9 mouse cellular contexts compared by ENCODE assay signal in the genomic region with DNA sequence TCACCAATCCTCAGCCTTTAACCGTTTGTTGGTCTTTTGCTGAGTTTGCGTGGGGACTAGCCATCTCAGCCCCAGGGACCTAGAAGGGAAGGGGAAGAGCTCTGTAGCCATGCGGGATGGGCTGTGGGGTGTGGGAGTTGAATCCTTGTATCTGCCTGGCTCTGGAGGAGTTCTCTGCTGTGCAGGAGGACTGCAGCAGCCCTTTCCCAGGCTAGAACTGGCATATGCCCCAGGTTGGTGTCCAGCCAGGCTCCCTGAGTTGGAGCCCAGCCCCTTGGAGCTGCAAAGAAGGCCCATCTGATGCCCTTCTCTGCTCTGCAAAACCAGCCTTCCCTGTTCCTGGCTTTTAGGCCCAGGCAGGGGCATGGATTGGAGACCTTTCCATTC. TPM values are rescaled to one million over a fixed set of nuclear protein-coding genes. Genes with fewer than 3 reads are reported as not detected.
DNase-seq lines count a peak whose midpoint lies in the region; ATAC-seq and TF ChIP-seq lines count a peak whose summit lies in the region.
"Had no signal": no experiment of that assay in that cellular context is flagged by ENCODE, and none has a peak within 500 bp of the region (broad histone marks: within the 10 kb centered on the region; RNA-seq: fewer than 3 reads in every experiment).

No protein-coding gene starts in this region.

- no peak for DNase-seq in forebrain, embryonic 11.5 days (ENCODE audit: low spot score)
- no peak for DNase-seq in forebrain, embryonic 10.5 days (ENCODE audit: extremely low spot score, low spot score)
- peak; percentile 15 for DNase-seq in 3T3-L1 (ENCODE audit: low read depth, low spot score)
- no peak for DNase-seq in embryonic facial prominence, embryonic 14.5 days (ENCODE audit: low spot score)
- DNase-seq in hindbrain, postnatal 0 days (ENCODE audit: low spot score): peak; percentile 43
- DNase-seq in urinary bladder, postnatal 25 days (ENCODE audit: low spot score): no peak
- no peak for DNase-seq in adrenal gland, adult 18-20 months (ENCODE audit: low spot score in 2 of 2)
- DNase-seq in embryo, embryonic 9.5 days (ENCODE audit: extremely low spot score): no peak

- no peak for ATAC-seq in forebrain, embryonic 11.5 days (replicated peaks; ENCODE audit: low FRiP score)
- ATAC-seq in embryonic facial prominence, embryonic 14.5 days (ENCODE audit: low read depth): no peak
- ATAC-seq in hindbrain, postnatal 0 days: no peak

- H3K36me3 ChIP-seq in forebrain, embryonic 11.5 days (ENCODE audit: control insufficient read depth, insufficient read depth, low read length): no peaks in the 10 kb centered on the region
- no peaks in the 10 kb centered on the region for H3K36me3 ChIP-seq in forebrain, embryonic 10.5 days (replicated peaks)
- H3K36me3 ChIP-seq in embryonic facial prominence, embryonic 14.5 days (ENCODE audit: control insufficient read depth, insufficient read depth, low read length): no peaks in the 10 kb centered on the region
- H3K36me3 ChIP-seq in hindbrain, postnatal 0 days (ENCODE audit: insufficient read depth, low read length): no peaks in the 10 kb centered on the region

- WGBS in forebrain, embryonic 11.5 days: 28% methylated on average over 3 of the region's 3 CpGs
- WGBS in forebrain, embryonic 10.5 days: 34% methylated on average over 3 of the region's 3 CpGs
- 45% methylated on average over 3 of the region's 3 CpGs for WGBS in embryonic facial prominence, embryonic 14.5 days
- WGBS in hindbrain, postnatal 0 days: 37% methylated on average over 3 of the region's 3 CpGs

- H3K9ac ChIP-seq in forebrain, embryonic 11.5 days (ENCODE audit: low read length): no peak overlapping the region
- no peak overlapping the region for H3K9ac ChIP-seq in embryonic facial prominence, embryonic 14.5 days (ENCODE audit: low read depth, low read length)
- no peak overlapping the region for H3K9ac ChIP-seq in hindbrain, postnatal 0 days (replicated peaks; ENCODE audit: low read length)

- H3K4me2 ChIP-seq in forebrain, embryonic 11.5 days (ENCODE audit: low read depth, low read length, severe bottlenecking): peak overlapping the region; percentile 61; the same call in 1 of the 2 replicates
- peak overlapping the region; percentile 72; the same call in 1 of the 2 replicates for H3K4me2 ChIP-seq in embryonic facial prominence, embryonic 14.5 days (ENCODE audit: low read depth, low read length)
- peak overlapping the region; percentile 68 for H3K4me2 ChIP-seq in hindbrain, postnatal 0 days (ENCODE audit: low read depth, low read length)

- H3K9me3 ChIP-seq in forebrain, embryonic 11.5 days (ENCODE audit: control insufficient read depth, low read length): no peaks in the 10 kb centered on the region
- no peaks in the 10 kb centered on the region for H3K9me3 ChIP-seq in forebrain, embryonic 10.5 days
- H3K9me3 ChIP-seq in embryonic facial prominence, embryonic 14.5 days (ENCODE audit: control insufficient read depth, low read length): no peaks in the 10 kb centered on the region
- H3K9me3 ChIP-seq in hindbrain, postnatal 0 days (ENCODE audit: low read length): no peaks in the 10 kb centered on the region

- peaks cover 6% of the 10 kb centered on the region for H3K4me1 ChIP-seq in forebrain, embryonic 11.5 days (replicated peaks; ENCODE audit: control insufficient read depth, insufficient read depth, low read length)
- peaks cover 31% of the 10 kb centered on the region for H3K4me1 ChIP-seq in forebrain, embryonic 10.5 days
- 0 out of 2 replicates have a peak, but pooled peaks cover 4% of the 10 kb centered on the region for H3K4me1 ChIP-seq in embryonic facial prominence, embryonic 14.5 days (ENCODE audit: control insufficient read depth, insufficient read depth, low read length)
- H3K4me1 ChIP-seq in hindbrain, postnatal 0 days (ENCODE audit: insufficient read depth, low read length): peaks cover 21% of the 10 kb centered on the region; the same call in 1 of the 2 replicates

- TF ChIP-seq CTCF in hindbrain, postnatal 0 days (IDR thresholded peaks at IDR 0.05; ENCODE audit: low read depth): no peak

- H3K27me3 ChIP-seq in forebrain, embryonic 11.5 days (ENCODE audit: control insufficient read depth, insufficient read depth, low read length): peaks cover 41% of the 10 kb centered on the region
- H3K27me3 ChIP-seq in forebrain, embryonic 10.5 days (ENCODE audit: poor library complexity, severe bottlenecking): peaks cover 83% of the 10 kb centered on the region
- peaks cover 75% of the 10 kb centered on the region for H3K27me3 ChIP-seq in embryonic facial prominence, embryonic 14.5 days (replicated peaks; ENCODE audit: control insufficient read depth, insufficient read depth, low read length)
- peaks cover 23% of the 10 kb centered on the region for H3K27me3 ChIP-seq in hindbrain, postnatal 0 days (ENCODE audit: insufficient read depth, low read length)

- H3K27ac ChIP-seq in forebrain, embryonic 11.5 days (ENCODE audit: low read depth, low read length): no peak overlapping the region
- no peak overlapping the region for H3K27ac ChIP-seq in forebrain, embryonic 10.5 days
- no peak overlapping the region for H3K27ac ChIP-seq in embryonic facial prominence, embryonic 14.5 days (replicated peaks; ENCODE audit: low read depth, low read length)
- H3K27ac ChIP-seq in hindbrain, postnatal 0 days: peak overlapping the region; percentile 58; the same call in 1 of the 2 replicates

- no peak overlapping the region for H3K4me3 ChIP-seq in forebrain, embryonic 11.5 days (ENCODE audit: low read depth, low read length)
- H3K4me3 ChIP-seq in forebrain, embryonic 10.5 days: no peak overlapping the region
- H3K4me3 ChIP-seq in embryonic facial prominence, embryonic 14.5 days (ENCODE audit: low read depth, low read length): no peak overlapping the region
- H3K4me3 ChIP-seq in hindbrain, postnatal 0 days (ENCODE audit: low read length): no peak overlapping the region

RNA-seq across cellular contexts. Expression of gene Entpd2, which starts 0.9 kb away (rescaled TPM):
- polyA plus RNA-seq in forebrain, embryonic 11.5 days (2014; fragmentation: Nextera tagmentation; extraction: Ambion mirVana): 0.23 TPM in 1 of 2 replicates, not detected in the other
- polyA plus RNA-seq in forebrain, embryonic 10.5 days (2016; fragmentation: Nextera tagmentation; extraction: Ambion mirVana): 0.11 TPM in 1 of 2 replicates, not detected in the other
- polyA plus RNA-seq in embryonic facial prominence, embryonic 14.5 days (2014; fragmentation: Nextera tagmentation; extraction: Ambion mirVana): 11.3 and 12.9 TPM in 2 replicates
- 8.4 and 12.9 TPM in 2 replicates for total RNA-seq in hindbrain, postnatal 0 days (2014; rRNA removed)
- polyA plus RNA-seq in hindbrain, postnatal 0 days (2015; fragmentation: Nextera tagmentation; extraction: Ambion mirVana): 10.8 and 12.3 TPM in 2 replicates
- 1 to 10 TPM; 3.2 to 8.3 TPM for total RNA-seq in adrenal gland, adult 18-20 months (2021)

RNA-seq across cellular contexts. Expression of gene Npdc1, which starts 2.6 kb away (rescaled TPM):
- 120 and 128 TPM in 2 replicates for polyA plus RNA-seq in forebrain, embryonic 11.5 days (2014; fragmentation: Nextera tagmentation; extraction: Ambion mirVana)
- 53.4 and 62.2 TPM in 2 replicates for polyA plus RNA-seq in forebrain, embryonic 10.5 days (2016; fragmentation: Nextera tagmentation; extraction: Ambion mirVana)
- polyA plus RNA-seq in embryonic facial prominence, embryonic 14.5 days (2014; fragmentation: Nextera tagmentation; extraction: Ambion mirVana): 75.1 TPM in 2 replicates
- total RNA-seq in hindbrain, postnatal 0 days (2014; rRNA removed): 249 and 289 TPM in 2 replicates
- polyA plus RNA-seq in hindbrain, postnatal 0 days (2015; fragmentation: Nextera tagmentation; extraction: Ambion mirVana): 416 and 422 TPM in 2 replicates
- 100 to 1,000 TPM; 125 to 161 TPM for total RNA-seq in adrenal gland, adult 18-20 months (2021)

RNA-seq across cellular contexts. Expression of gene Sapcd2, which starts 24.5 kb away (rescaled TPM):
- 79.0 and 85.0 TPM in 2 replicates for polyA plus RNA-seq in forebrain, embryonic 11.5 days (2014; fragmentation: Nextera tagmentation; extraction: Ambion mirVana)
- 93.7 and 96.1 TPM in 2 replicates for polyA plus RNA-seq in forebrain, embryonic 10.5 days (2016; fragmentation: Nextera tagmentation; extraction: Ambion mirVana)
- 21.4 and 29.3 TPM in 2 replicates for polyA plus RNA-seq in embryonic facial prominence, embryonic 14.5 days (2014; fragmentation: Nextera tagmentation; extraction: Ambion mirVana)
- 38.1 and 40.2 TPM in 2 replicates for total RNA-seq in hindbrain, postnatal 0 days (2014; rRNA removed)
- 20.2 and 22.0 TPM in 2 replicates for polyA plus RNA-seq in hindbrain, postnatal 0 days (2015; fragmentation: Nextera tagmentation; extraction: Ambion mirVana)
- total RNA-seq in adrenal gland, adult 18-20 months (2021): not detected

RNA-seq across cellular contexts. Expression of gene Fut7, which starts 26.5 kb away (rescaled TPM):
- polyA plus RNA-seq in forebrain, embryonic 11.5 days (2014; fragmentation: Nextera tagmentation; extraction: Ambion mirVana): not detected in 2 replicates
- not detected in 2 replicates for polyA plus RNA-seq in forebrain, embryonic 10.5 days (2016; fragmentation: Nextera tagmentation; extraction: Ambion mirVana)
- polyA plus RNA-seq in embryonic facial prominence, embryonic 14.5 days (2014; fragmentation: Nextera tagmentation; extraction: Ambion mirVana): 0.10 and 0.11 TPM in 2 replicates
- total RNA-seq in hindbrain, postnatal 0 days (2014; rRNA removed): 1.0 TPM in 1 of 2 replicates, not detected in the other
- polyA plus RNA-seq in hindbrain, postnatal 0 days (2015; fragmentation: Nextera tagmentation; extraction: Ambion mirVana): 0.18 and 0.20 TPM in 2 replicates
- under 1 TPM; 0.13 to 0.35 TPM for total RNA-seq in adrenal gland, adult 18-20 months (2021)
- polyA plus RNA-seq: embryonic facial prominence, embryonic 11.5 days had no signal

RNA-seq across cellular contexts. Expression of gene Uap1l1, which starts 31.1 kb away (rescaled TPM):
- polyA plus RNA-seq in forebrain, embryonic 11.5 days (2014; fragmentation: Nextera tagmentation; extraction: Ambion mirVana): 3.1 and 5.4 TPM in 2 replicates
- polyA plus RNA-seq in forebrain, embryonic 10.5 days (2016; fragmentation: Nextera tagmentation; extraction: Ambion mirVana): 7.3 and 7.9 TPM in 2 replicates
- 20.8 and 20.9 TPM in 2 replicates for polyA plus RNA-seq in embryonic facial prominence, embryonic 14.5 days (2014; fragmentation: Nextera tagmentation; extraction: Ambion mirVana)
- total RNA-seq in hindbrain, postnatal 0 days (2014; rRNA removed): 5.8 and 7.5 TPM in 2 replicates
- 15.6 and 18.5 TPM in 2 replicates for polyA plus RNA-seq in hindbrain, postnatal 0 days (2015; fragmentation: Nextera tagmentation; extraction: Ambion mirVana)
- total RNA-seq in adrenal gland, adult 18-20 months (2021): 10 to 100 TPM; 18.8 to 20.9 TPM

Comparison
In these comparisons a context has a peak if more than half of its experiments do, and no peak if none do; other contexts are left out.
1. DNase-seq: peak in 3T3-L1 (single experiment) and hindbrain, postnatal 0 days (single experiment); none in forebrain, embryonic 11.5 days (single experiment), forebrain, embryonic 10.5 days (single experiment), embryonic facial prominence, embryonic 14.5 days (single experiment), urinary bladder, postnatal 25 days (single experiment), adrenal gland, adult 18-20 months (0 of 2) and embryo, embryonic 9.5 days (single experiment).
2. Peak in every context shown above with its lines, with median percentiles within 50 percentile points of each other: H3K4me2 ChIP-seq.